Mouse (Mus musculus) adrenal gland, adult 18-20 months (tissue): ENCODE measurements at regions not wholly inside any gene's neighbourhood (a gene's known extent, or its start where the extent isn't known, plus 50 kb on each side); places are given as distances from the start of the nearest gene placed in this dataset.

ENCODE experiments used
- DNase-seq, 2 experiments: peaks; one replicate each; pipeline ENCODE4 v3.0.0; 2021 to 2022; ENCODE audit warnings: low spot score in 2 of 2

GRCm38 (mm10) chr15:74461935-74462334 is 174.2 kb downstream of the Mroh4 start:
- no peak for DNase-seq

DNA sequence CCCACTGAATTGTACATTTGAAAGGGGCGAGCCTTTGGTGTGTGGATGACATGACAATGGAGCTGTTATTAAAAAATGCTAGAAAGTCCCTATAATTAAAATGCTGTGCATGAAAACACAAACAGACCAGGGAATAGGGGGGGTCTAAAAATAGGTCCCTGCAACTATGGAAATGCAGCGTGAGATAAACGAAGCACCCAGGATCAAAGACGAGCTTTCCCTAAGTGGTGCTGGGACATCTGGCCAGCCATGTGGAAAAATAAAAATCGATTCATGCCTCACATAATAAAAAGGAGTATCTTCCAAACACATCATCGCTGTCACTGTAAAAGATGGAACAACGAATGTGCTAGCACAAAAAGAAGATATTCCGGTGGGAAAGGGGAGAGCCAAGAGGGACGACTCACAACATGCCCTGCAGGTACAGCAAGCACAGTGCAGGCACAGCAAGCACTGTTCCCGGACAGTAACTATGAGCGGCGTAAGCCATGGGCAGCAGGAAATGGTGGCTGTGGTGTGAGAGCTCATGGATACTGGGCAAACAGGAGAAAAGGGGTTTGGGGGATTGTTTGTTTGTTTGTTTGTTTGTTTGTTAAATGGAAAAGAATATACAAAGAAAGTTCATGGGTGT is 176.7 kb downstream of the Mroh4 start:
- DNase-seq = no peak

DNA sequence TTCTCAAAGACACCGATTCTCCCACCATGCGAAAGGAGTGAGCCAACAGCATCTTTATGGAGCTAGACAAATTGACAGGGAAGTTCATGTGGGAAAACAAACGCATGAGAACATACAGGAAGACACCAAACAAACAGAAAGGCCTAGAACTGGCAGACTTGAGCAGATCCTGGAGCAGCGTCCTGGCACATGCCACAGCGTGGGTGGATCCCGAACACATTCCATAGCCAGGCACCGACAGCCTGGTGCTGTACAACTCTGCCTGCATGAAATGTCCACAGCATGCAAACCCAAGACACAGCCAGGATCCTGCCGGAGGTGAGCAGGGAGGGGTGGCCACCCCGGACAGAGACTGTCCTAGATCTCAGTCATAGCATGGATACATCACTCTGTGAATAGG is 177.2 kb downstream of the Mroh4 start:
- DNase-seq = no peak

DNA sequence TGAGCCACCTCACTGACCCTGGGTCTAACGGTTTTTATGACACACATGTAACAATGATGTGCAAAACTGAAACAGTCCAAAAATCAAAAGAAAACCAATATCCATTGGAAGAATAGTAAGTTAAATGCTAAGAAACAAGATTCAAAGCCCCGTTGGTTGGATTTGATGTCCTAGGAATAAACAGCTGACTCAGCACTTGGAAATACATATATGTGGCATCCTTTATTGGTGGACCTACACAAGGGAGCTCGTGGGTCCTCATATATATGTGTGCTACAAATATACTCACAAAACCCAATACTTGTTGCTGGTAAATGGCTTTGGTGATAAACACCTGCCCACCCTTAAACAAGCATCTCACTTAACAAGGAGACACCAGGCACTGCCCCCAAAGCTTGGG is 178.2 kb downstream of the Mroh4 start:
- no peak for DNase-seq

GRCm38 (mm10) chr15:74456675-74457040 is 179.5 kb downstream of the Mroh4 start:
- DNase-seq = no peak

- no peak for DNase-seq
Measured at GRCm38 (mm10) chr15:74455921-74456674, 180.1 kb downstream of the Mroh4 start.

DNA sequence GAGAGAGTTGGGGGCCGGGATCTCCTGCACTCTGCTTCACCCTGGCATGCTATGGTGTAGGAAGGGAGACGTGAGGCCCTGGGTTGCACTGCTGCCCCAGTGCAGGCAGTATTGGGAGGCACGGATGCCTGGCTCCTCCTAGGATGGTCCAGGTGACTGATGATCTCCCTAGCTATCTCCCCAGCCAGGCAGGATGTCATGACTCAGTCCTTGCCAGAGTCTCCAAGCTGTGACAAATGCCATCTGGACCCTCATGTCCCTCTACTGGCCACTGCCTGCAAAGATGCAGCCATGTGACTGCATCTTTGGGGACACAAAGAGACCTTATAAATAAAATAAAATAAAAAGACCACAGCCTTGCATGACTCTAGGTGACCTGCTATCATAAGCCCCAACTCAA is 181.6 kb downstream of the Mroh4 start:
- no peak for DNase-seq

GRCm38 (mm10) chr15:74453810-74454209 is 182.3 kb downstream of the Mroh4 start:
- DNase-seq = no peak

DNA sequence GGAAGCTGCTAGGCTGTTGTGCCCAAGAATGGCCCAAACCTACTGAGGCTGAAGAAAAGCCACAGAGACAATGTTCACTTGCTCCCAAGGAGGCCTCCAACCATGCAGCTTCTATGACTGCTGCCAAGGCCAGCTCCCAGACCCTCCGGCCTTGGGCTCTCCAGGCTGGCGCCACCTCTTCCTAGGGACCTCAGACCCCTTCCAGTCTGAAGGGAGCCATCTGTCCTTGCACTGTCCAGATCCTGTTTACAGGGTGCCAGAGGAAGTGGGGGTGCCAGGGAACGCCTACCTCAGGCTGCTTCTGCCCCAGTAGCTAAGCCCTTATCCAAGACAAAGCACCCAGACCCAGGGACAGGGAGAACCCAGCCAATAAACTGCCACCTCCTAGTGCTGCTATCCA is 183.7 kb downstream of the Mroh4 start:
- no peak for DNase-seq

GRCm38 (mm10) chr15:74441889-74442288 is 194.3 kb downstream of the Mroh4 start:
- no peak for DNase-seq

- DNase-seq = no peak
Measured at GRCm38 (mm10) chr15:74426989-74427388, 209.2 kb downstream of the Mroh4 start.

GRCm38 (mm10) chr15:74423001-74423400 is 213.2 kb downstream of the Mroh4 start:
- no peak for DNase-seq

- DNase-seq = no peak
Measured at GRCm38 (mm10) chr15:74420550-74420949, 215.6 kb downstream of the Mroh4 start.

GRCm38 (mm10) chr15:74418635-74419034 is 217.5 kb downstream of the Mroh4 start:
- DNase-seq = no peak

GRCm38 (mm10) chr15:74413217-74413616 is 222.9 kb downstream of the Mroh4 start:
- no peak for DNase-seq

GRCm38 (mm10) chr15:74412261-74412660 is 223.9 kb downstream of the Mroh4 start:
- no peak for DNase-seq

DNA sequence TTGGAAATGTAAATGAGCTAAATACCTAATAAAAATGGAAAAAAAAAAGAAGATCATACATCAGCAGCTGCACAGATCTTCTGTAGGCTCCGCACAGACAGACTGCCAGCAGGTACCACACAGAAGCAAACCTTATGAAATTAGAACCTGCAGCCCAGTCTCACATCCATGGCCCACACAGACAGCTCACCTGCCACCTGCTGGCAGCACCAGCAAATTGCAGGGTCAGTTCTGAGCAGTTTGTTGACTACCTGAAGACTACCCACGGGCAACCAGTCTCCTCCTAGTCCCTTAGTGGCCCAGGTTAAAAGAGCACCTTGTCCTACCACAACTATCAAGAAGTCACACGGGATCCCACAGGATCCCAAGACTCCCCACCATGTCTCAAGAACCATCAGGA is 225.1 kb downstream of the Mroh4 start:
- DNase-seq = peak in 1 of 2 experiments; percentile 27

GRCm38 (mm10) chr15:74404866-74405265 is 231.3 kb downstream of the Mroh4 start:
- no peak for DNase-seq

DNA sequence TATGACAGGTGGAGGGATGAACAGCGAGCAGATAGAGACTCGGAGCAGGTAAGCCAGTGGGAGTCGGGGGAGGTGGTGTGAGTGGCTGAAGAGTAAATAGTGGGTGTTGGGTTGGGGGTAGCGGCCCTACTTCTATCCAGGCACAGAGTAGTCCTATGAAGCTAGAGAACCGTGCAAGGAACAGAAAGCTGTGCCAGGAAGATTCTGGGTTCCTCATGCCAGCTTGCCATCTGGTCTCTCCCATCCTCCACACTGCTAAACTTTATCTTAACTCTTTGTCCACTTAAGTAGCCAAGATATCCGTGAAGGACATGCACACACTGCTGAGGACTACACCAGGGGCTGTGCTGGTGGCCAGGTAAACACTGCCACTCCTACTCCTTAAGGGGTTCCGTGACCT is 234.9 kb downstream of the Mroh4 start:
- DNase-seq = no peak

GRCm38 (mm10) chr15:74396029-74396428 is 240.1 kb downstream of the Mroh4 start:
- DNase-seq = no peak

DNA sequence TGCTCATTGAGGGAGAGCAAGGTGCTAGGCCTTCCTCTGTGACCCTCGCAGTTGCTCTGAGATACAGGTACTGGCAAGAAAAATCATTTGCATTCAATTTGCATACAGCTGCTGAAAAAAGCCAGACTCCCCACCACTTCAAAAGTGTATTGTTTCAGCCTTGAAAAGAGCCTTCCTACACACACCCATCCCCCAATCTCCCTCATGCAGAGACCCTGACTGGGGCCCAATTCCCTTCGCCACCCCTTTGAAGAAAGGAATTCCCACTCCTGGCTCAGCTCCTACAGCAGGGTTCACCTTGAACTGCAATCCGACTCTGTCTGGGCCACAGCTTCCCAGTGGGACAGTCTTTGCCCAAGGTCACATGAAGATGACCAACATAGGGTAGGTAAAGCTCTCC is 248.6 kb downstream of the Mroh4 start:
- no peak for DNase-seq

DNA sequence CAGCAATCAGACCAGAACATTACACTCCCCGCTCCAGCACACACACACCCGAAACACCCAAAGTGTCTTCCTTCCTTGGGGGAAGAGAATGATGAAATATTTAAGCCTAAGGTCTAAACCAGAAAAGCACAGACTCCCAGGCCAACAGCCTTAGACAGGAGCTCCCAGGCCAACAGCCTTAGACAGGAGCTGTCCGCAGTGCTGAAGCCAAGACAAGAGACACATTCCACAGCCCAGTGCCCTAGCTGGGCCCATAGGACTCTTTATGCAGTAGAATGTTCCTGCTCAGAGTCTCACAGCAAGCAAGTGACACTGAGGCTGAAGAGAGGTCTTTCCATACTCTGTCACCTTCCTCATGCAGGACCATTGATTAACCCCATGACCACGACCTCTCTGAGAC is 253.6 kb downstream of the Mroh4 start:
- peak in 1 of 2 experiments; percentile 18 for DNase-seq

DNA sequence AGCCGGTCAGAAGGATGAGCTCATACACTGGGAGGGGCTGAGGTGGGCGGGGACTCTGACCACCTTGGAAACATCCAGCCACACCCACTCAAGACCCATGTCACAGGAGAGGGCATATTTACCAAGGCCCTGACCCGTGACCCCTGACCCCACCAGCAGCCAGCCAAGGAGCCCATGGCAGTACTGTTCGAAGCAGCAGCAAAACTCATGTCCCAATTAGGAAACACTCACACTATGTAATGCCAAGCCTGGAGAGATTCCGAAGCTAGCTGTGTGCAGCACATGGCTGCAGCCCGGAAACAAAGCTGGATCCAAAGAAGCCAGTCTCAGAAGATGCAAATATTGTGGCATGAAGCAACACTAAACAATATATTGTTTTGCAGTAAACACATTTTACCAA is 256.8 kb downstream of the Mroh4 start:
- DNase-seq = no peak
